Mouse (Mus musculus) ES-CJ7 (cell line): ENCODE results near the gene Tbc1d10a.

Experiments used
- DNase-seq: peaks from one replicate; pipeline ENCODE4 v3.0.0; 2011; ENCODE audit warnings: low read depth, low spot score

The Tbc1d10a gene

GRCm38 (mm10) chr11:4236546-4237067 is 50.0 kb downstream of the Tbc1d10a start:
- no peak for DNase-seq

- no peak for DNase-seq
Observed at GRCm38 (mm10) chr11:4237389-4237912, 50.9 kb downstream of the Tbc1d10a start.

GRCm38 (mm10) chr11:4238167-4238566 is 51.6 kb downstream of the Tbc1d10a start:
- DNase-seq, result no peak

GRCm38 (mm10) chr11:4239691-4240090 is 53.1 kb downstream of the Tbc1d10a start:
- no peak for DNase-seq

DNA sequence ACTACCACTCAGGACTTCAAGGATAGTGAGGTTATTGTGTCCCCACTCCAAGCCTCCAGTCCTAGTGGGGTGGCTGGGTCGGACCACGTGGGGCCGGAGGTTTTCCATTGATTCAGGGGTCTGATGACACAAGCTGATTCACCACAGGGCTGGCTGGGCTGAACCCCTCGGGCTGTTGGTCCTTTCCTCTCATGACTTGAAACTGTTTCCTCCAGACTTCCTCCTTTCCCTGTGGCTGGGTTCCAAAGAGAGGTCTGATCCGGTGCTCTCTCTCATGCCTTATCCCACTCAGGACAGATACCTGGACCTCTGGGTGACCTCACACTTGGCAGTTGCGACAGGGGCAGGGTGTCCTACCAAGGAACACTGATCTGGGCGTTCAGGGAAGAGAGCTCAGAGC is 53.6 kb downstream of the Tbc1d10a start:
- DNase-seq, result no peak

DNA sequence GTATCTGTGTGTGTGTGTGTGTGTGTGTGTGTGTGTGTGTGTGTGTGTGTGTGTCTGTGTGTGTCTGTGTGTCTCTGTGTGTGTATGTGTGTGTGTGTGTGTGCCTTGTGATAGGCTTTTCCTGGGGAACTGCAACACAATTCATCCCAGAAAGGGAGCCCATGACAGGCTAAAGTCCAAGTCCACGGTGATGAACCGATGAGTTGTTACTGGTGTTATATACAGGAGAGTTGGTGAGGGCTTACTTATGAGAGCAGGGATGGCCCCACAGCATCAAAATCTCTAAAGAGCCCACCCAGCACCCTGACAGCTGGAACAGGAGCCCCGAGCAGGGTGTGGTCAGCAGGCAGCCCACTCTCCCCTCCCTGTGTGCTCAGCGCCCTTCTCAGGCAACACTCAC is 54.6 kb downstream of the Tbc1d10a start:
- no peak for DNase-seq

GRCm38 (mm10) chr11:4246126-4246525 is 59.5 kb downstream of the Tbc1d10a start:
- DNase-seq, result peak; percentile 94

DNA sequence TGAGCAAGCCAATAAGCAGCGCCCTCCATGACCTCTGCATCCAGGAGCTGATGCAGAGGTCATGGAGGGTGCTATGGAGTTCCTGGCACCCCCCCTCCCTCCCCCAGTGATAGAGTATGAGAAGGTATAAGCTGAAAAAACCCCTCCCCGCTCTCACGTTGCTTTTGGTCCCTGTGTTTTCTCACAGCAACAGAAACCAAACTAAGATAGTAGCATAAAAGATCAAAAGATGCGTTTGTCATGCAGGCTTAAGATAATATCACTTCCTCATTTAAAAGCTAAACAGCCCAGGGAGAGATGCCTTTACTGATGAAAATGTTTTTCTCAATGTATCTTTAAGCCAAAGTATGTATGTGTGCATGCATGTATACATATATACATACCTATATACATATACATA is 60.0 kb downstream of the Tbc1d10a start:
- DNase-seq, result no peak

GRCm38 (mm10) chr11:4247201-4247959 is 60.8 kb downstream of the Tbc1d10a start:
- peak; percentile 59 for DNase-seq

DNA sequence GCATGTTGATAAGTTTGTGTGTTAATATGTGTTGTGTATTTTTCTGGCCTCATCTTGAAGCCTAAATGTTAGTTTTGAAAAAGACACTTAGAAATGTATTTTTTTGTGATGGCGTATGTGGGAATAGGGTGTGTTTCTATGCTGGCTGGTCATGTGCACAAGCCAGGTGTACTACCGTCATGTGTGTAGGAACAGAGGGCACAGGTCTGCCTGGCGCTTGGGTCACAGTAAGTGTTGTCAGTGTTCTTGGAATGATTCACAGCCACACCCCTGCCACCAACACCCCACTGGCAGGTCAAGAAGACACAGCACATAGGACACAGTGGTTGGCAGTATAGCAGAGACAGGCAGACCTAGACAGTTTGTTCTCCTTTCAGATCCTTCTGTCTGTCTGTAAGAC is 62.6 kb downstream of the Tbc1d10a start:
- no peak for DNase-seq

GRCm38 (mm10) chr11:4250290-4250689 is 63.7 kb downstream of the Tbc1d10a start:
- DNase-seq, result no peak

- DNase-seq, result no peak
Observed at GRCm38 (mm10) chr11:4251376-4251775, 64.8 kb downstream of the Tbc1d10a start.

- peak; percentile 62 for DNase-seq
Observed at GRCm38 (mm10) chr11:4252886-4253285, 66.3 kb downstream of the Tbc1d10a start.

DNA sequence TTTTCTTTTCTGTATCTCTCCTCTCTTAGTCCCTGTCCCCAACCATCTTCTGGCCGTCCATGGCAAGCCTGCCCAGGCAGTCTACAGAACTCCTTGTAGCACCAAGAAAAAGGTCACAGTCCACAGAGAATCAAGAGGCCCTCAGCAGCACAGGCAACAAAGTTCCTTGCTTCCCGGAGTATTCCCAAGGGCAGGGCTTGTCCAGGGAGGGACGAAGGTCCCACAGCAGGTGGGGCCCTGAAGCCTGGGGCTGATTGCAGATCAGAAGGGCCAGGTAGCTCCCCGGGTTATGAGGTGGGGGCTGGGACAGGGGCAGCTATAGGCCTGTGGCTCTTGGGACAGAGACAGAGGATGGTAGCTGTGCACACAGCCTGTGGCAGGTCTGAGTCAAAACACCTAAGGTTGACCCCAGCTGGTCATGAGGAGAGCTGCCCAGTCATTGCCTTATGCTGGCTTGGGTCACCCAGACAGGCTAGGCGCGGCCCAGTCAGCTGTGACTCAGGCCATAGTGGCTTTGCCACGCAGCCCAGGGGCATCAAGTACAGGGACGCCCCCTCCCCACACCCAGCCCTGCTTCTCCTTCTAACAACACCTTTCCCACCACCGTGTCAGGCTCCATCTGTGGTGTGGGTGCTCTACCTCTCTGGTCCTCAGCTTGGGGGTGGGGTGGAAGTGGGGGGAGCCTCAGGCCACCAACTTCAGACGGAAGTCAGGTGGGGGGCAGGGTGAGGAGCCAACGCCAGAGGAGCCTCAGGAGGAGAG is 70.4 kb downstream of the Tbc1d10a start, which contains the start of gene Lif:
Gene Lif (plus strand): TSS at position 712 of the 762 bp plus-strand sequence.
- DNase-seq, result no peak

DNA sequence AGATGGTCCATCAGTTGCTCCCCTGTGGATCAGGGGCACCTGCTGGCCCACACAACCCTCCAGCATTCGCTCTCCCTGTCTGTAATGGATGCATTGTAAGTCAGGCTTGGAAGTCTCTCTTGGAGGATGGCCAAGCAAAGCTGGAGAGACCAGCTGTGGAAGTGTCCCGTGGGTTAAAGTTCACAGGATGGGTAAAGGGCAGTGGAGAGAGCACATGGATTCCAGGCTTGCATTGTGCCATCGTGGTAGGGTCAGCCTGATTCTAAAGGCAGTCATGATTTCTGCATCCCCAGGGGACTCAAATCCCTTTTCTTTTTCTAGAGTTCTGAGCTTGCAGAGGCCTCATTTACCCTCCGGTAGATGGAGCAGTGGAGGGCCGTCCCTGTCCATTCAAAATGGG is 71.2 kb downstream of the Tbc1d10a start:
- DNase-seq, result no peak

GRCm38 (mm10) chr11:4258657-4259082 is 72.1 kb downstream of the Tbc1d10a start:
- DNase-seq, result peak; percentile 73

DNA sequence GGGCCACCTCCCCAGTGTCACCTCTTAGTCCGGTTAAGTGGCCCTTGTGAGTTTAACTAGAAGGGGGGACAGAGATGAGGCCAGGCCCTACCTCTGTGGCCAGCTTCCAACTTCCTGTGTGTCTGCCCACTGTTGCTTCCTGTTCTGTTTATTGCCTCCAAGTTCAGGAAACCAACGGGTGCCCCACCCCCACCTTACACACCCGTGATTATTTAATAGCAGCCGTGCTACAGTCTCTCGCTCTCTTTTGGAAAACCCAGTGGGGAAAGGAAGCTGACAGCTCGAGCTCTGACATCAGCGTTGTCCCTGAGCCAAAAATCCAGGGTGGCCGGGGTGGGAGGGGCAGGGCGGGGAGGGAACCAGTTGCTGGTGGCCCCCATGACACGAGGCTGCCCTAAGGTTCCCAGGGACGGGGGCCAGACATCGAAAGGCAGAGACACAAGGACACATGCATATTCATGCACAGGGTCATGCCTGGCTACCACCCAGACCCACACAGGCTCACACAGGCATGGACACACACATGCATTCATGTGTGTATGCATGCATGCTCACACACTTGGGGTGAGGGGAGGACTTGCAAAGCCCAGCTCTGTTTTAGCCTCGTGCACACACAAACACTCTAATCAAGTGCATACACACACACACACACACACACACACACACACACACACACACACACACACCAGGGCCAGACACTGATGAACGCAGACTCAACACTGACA is 74.0 kb downstream of the Tbc1d10a start:
- no peak for DNase-seq

DNA sequence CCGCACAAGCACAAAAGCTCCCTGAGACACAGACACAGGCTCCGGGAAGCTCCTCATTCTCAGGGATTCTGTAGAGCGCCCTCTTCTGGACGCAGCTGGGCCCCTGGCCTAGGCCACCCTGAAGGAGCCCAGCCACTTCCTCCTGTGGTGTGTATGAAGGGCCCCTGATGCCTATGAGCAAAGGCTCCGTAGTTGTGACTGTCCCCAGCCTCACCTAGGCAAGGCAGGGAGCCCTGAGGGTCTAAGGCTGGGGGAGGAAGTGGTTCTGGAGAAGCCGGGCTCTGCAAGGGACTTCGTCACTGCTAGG is 74.6 kb downstream of the Tbc1d10a start:
- peak; percentile 59 for DNase-seq

DNA sequence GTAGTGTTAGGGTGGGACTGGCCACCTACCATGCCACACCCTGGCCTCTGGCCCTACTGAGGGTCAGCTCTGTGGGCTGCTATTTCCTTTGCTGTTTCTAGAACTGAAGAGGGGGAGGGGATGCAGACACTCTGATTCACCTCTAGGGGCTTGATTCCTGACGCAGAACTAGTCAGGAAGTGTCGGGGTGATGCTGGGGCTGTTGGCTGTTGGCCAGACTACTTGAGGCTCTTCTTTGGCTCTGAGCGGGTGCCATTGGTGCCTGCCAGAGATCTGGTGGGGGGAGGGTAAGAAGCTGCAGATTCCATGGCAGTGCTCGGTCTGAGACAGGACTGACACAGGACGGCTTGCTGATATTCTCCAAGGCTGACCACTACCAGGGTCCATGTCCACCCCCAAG is 75.4 kb downstream of the Tbc1d10a start:
- peak; percentile 76 for DNase-seq

DNA sequence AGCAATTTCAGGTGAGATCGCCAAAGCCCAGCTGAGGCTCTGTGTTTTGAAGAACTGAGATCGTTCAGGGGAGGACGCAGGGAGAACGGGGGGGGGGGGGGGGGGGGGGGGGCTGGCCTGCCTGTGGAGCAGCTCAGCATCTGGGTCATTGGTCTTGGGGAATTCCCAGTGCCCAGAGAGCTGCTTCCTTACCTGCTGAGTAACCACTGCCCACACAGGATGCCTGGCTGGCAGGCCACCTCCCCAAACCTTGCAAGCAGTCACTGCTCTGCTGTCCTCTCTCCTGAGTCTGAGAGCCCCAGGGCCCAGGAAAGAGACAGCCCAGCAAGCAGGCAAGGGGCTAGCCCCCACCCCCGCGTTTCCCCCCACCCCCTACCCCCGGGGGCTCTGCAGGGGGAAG is 76.3 kb downstream of the Tbc1d10a start:
- no peak for DNase-seq

- DNase-seq, result no peak
Observed at GRCm38 (mm10) chr11:4263296-4263695, 76.7 kb downstream of the Tbc1d10a start.

- DNase-seq, result no peak
Observed at GRCm38 (mm10) chr11:4264066-4264465, 77.5 kb downstream of the Tbc1d10a start.
